ENCODE assay signal across 10 mouse cellular contexts in genomic region chr10:75954381-75954811, GRCm38 (mm10). TPM values are rescaled to one million over a fixed set of nuclear protein-coding genes. Genes with fewer than 3 reads are reported as not detected.
A peak's percentile ranks its signal among the peaks of the same experiment; 100 is the strongest.
DNase-seq lines count a peak whose midpoint lies in the region; ATAC-seq and TF ChIP-seq lines count a peak whose summit lies in the region.
"Had no signal": no experiment of that assay in that cellular context is flagged by ENCODE, and none has a peak within 500 bp of the region (broad histone marks: within the 10 kb centered on the region; RNA-seq: fewer than 3 reads in every experiment).

Gm5134 (plus strand) TSS chr10:75954514.

- no peak for TF ChIP-seq CTCF in kidney, postnatal 0 days (IDR thresholded peaks at IDR 0.05; ENCODE audit: low read depth)
- no peak for TF ChIP-seq CTCF in stomach, postnatal 0 days (IDR thresholded peaks at IDR 0.05; ENCODE audit: low read depth)

- no peak for DNase-seq in kidney, postnatal 0 days (ENCODE audit: low spot score)
- no peak for DNase-seq in kidney, postnatal 10 days
- DNase-seq in stomach, postnatal 0 days (ENCODE audit: low spot score) = no peak
- DNase-seq in layer of hippocampus, postnatal 14 days (ENCODE audit: low spot score in 2 of 2) = no peak
- no peak for DNase-seq in urinary bladder, adult 18-20 months (ENCODE audit: low spot score in 2 of 2)
- no peak for DNase-seq in adrenal gland, postnatal 14 days

- H3K9ac ChIP-seq in kidney, postnatal 0 days (ENCODE audit: low read depth, low read length) = no peak within 1 kb of the TSS
- H3K9ac ChIP-seq in forebrain, embryonic 16.5 days (replicated peaks; ENCODE audit: low read depth, low read length) = no peak within 1 kb of the TSS
- 0 out of 2 replicates have a peak within 1 kb of the TSS, but pooled peaks have one; percentile 30 for H3K9ac ChIP-seq in liver, embryonic 15.5 days
- H3K9ac ChIP-seq in stomach, postnatal 0 days (ENCODE audit: low read length) = no peak within 1 kb of the TSS

- WGBS in kidney, postnatal 0 days = 24% methylated on average over 20 of the region's 20 CpGs
- 30% methylated on average over 20 of the region's 20 CpGs for WGBS in forebrain, embryonic 16.5 days
- 21% methylated on average over 20 of the region's 20 CpGs for WGBS in liver, embryonic 15.5 days (ENCODE audit: insufficient replicate concordance)
- WGBS in stomach, postnatal 0 days = 34% methylated on average over 20 of the region's 20 CpGs

- peak within 1 kb of the TSS; percentile 27; the same call in 1 of the 2 replicates for H3K4me2 ChIP-seq in kidney, postnatal 0 days (ENCODE audit: low read length)
- peak within 1 kb of the TSS; percentile 30 for H3K4me2 ChIP-seq in forebrain, embryonic 16.5 days (ENCODE audit: low read length)
- peak within 1 kb of the TSS; percentile 64 for H3K4me2 ChIP-seq in liver, embryonic 15.5 days
- peak within 1 kb of the TSS; percentile 20; the same call in 1 of the 2 replicates for H3K4me2 ChIP-seq in stomach, postnatal 0 days (replicated peaks; ENCODE audit: low read depth)

- no peak within 1 kb of the TSS for H3K4me3 ChIP-seq in kidney, postnatal 0 days (replicated peaks; ENCODE audit: low read depth, low read length)
- H3K4me3 ChIP-seq in forebrain, embryonic 16.5 days (replicated peaks; ENCODE audit: low read length) = peak within 1 kb of the TSS; percentile 13
- H3K4me3 ChIP-seq in liver, embryonic 15.5 days (replicated peaks) = peak within 1 kb of the TSS; percentile 47
- H3K4me3 ChIP-seq in stomach, postnatal 0 days (ENCODE audit: low read depth, low read length) = no peak within 1 kb of the TSS

- H3K27me3 ChIP-seq in kidney, postnatal 0 days (ENCODE audit: insufficient read depth, low read length) = no peaks in the 10 kb centered on the region
- peaks cover 10% of the 10 kb centered on the region; the same call in 1 of the 2 replicates for H3K27me3 ChIP-seq in forebrain, embryonic 16.5 days (replicated peaks; ENCODE audit: control insufficient read depth, insufficient read depth, low read length)
- peaks cover 49% of the 10 kb centered on the region for H3K27me3 ChIP-seq in liver, embryonic 15.5 days
- H3K27me3 ChIP-seq in stomach, postnatal 0 days (ENCODE audit: control insufficient read depth, insufficient read depth, low read length) = no peaks in the 10 kb centered on the region

- ATAC-seq in kidney, postnatal 0 days (replicated peaks; ENCODE audit: low FRiP score, low read depth) = no peak
- ATAC-seq in forebrain, embryonic 16.5 days = 0 out of 2 replicates have a peak, but pooled peaks have one; percentile 6
- no peak for ATAC-seq in liver, embryonic 15.5 days (ENCODE audit: insufficient read depth)
- 0 out of 2 replicates have a peak, but pooled peaks have one; percentile 25 for ATAC-seq in stomach, postnatal 0 days (ENCODE audit: low FRiP score, low TSS enrichment)
- ATAC-seq: Patski had no signal

- no peaks in the 10 kb centered on the region for H3K9me3 ChIP-seq in kidney, postnatal 0 days (replicated peaks; ENCODE audit: low read length)
- no peaks in the 10 kb centered on the region for H3K9me3 ChIP-seq in forebrain, embryonic 16.5 days (ENCODE audit: control insufficient read depth, low read length)
- H3K9me3 ChIP-seq in liver, embryonic 15.5 days (replicated peaks) = no peaks in the 10 kb centered on the region
- H3K9me3 ChIP-seq in stomach, postnatal 0 days (ENCODE audit: control insufficient read depth, low read length) = no peaks in the 10 kb centered on the region

- peaks cover 12% of the 10 kb centered on the region; the same call in 1 of the 2 replicates for H3K4me1 ChIP-seq in kidney, postnatal 0 days (replicated peaks; ENCODE audit: insufficient read depth, low read length)
- H3K4me1 ChIP-seq in forebrain, embryonic 16.5 days (replicated peaks; ENCODE audit: control insufficient read depth, insufficient read depth, low read length) = peaks cover 8% of the 10 kb centered on the region
- H3K4me1 ChIP-seq in liver, embryonic 15.5 days (replicated peaks) = peaks cover 13% of the 10 kb centered on the region
- 0 out of 2 replicates have a peak, but pooled peaks cover 2% of the 10 kb centered on the region for H3K4me1 ChIP-seq in stomach, postnatal 0 days (replicated peaks; ENCODE audit: control insufficient read depth, insufficient read depth)

- no peak within 1 kb of the TSS for H3K27ac ChIP-seq in kidney, postnatal 0 days
- no peak within 1 kb of the TSS for H3K27ac ChIP-seq in forebrain, embryonic 16.5 days (ENCODE audit: low read length)
- H3K27ac ChIP-seq in liver, embryonic 15.5 days (replicated peaks) = no peak within 1 kb of the TSS
- H3K27ac ChIP-seq in stomach, postnatal 0 days (replicated peaks) = no peak within 1 kb of the TSS

- TF ChIP-seq EP300 in stomach, postnatal 0 days (optimal IDR thresholded peaks at IDR 0.05) = no peak

- H3K36me3 ChIP-seq in kidney, postnatal 0 days (ENCODE audit: insufficient read depth, low read length) = no peaks in the 10 kb centered on the region
- no peaks in the 10 kb centered on the region for H3K36me3 ChIP-seq in forebrain, embryonic 16.5 days (ENCODE audit: control insufficient read depth, insufficient read depth)
- H3K36me3 ChIP-seq in liver, embryonic 15.5 days (replicated peaks) = no peaks in the 10 kb centered on the region
- H3K36me3 ChIP-seq in stomach, postnatal 0 days (ENCODE audit: control insufficient read depth, insufficient read depth, low read length) = no peaks in the 10 kb centered on the region

RNA-seq across cellular contexts. Expression of gene Gm5134, which starts in this region (rescaled TPM):
- 0.16 TPM in 1 of 2 replicates, not detected in the other for polyA plus RNA-seq in kidney, postnatal 0 days (2015; fragmentation: Nextera tagmentation; extraction: Ambion mirVana)
- not detected in 2 replicates for polyA plus RNA-seq in forebrain, embryonic 16.5 days (2015; fragmentation: Nextera tagmentation; extraction: Ambion mirVana)
- 0.23 TPM in 1 of 2 replicates, not detected in the other for polyA plus RNA-seq in liver, embryonic 15.5 days (2015; fragmentation: Nextera tagmentation; extraction: Ambion mirVana)
- polyA plus RNA-seq in stomach, postnatal 0 days (2015; fragmentation: Nextera tagmentation; extraction: Ambion mirVana) = not detected in 2 replicates
- total RNA-seq in layer of hippocampus, postnatal 14 days (2021) = not detected
- not detected in 2 replicates for total RNA-seq in adrenal gland, postnatal 14 days (2021)
- total RNA-seq: liver, adult 2 months had no signal
- polyA plus RNA-seq: liver, adult 2 months; Patski had no signal

Comparison
In these comparisons a context has a peak if more than half of its experiments do, and no peak if none do; other contexts are left out.
1. Peak in ATAC-seq, H3K4me3 ChIP-seq and H3K4me2 ChIP-seq in forebrain, embryonic 16.5 days; RNA of the gene not detected or under 1 TPM.
2. Peak in ATAC-seq and H3K4me2 ChIP-seq in stomach, postnatal 0 days; RNA of the gene not detected or under 1 TPM.